Mouse (Mus musculus): Measurements from ENCODE around the gene Cabp4.

The Cabp4 gene

GRCm38 (mm10) chr19:4143759-4144268 lies at the start of gene Cabp4:
Cabp4 (minus strand) TSS chr19:4144033.
- DNase-seq = no peak

- no peak for DNase-seq
Measured at GRCm38 (mm10) chr19:4193129-4193528, 49.3 kb upstream of the Cabp4 start.

GRCm38 (mm10) chr19:4192251-4192985 lies 48.6 kb upstream of the Cabp4 start:
- DNase-seq = no peak

- DNase-seq = peak; percentile 95 to 97
Measured at GRCm38 (mm10) chr19:4191528-4192250, 47.9 kb upstream of the Cabp4 start, which contains the start of gene Ppp1ca. Ppp1ca (plus strand) TSS chr19:4192065.

- DNase-seq = peak; percentile 83 to 88
Measured at GRCm38 (mm10) chr19:4190831-4191334, 47.0 kb upstream of the Cabp4 start, which contains the start of gene Tbc1d10c. Tbc1d10c (minus strand) TSS chr19:4191284.

- no peak for DNase-seq
Measured at GRCm38 (mm10) chr19:4189051-4189620, 45.3 kb upstream of the Cabp4 start.

- DNase-seq = no peak
Measured at GRCm38 (mm10) chr19:4187303-4187702, 43.5 kb upstream of the Cabp4 start.

GRCm38 (mm10) chr19:4184976-4185975 lies 41.4 kb upstream of the Cabp4 start:
- DNase-seq = peak; percentile 72 to 73

GRCm38 (mm10) chr19:4183689-4184088 lies 39.9 kb upstream of the Cabp4 start:
- DNase-seq = no peak

- DNase-seq = peak; percentile 60 to 66
Measured at GRCm38 (mm10) chr19:4181892-4182291, 38.1 kb upstream of the Cabp4 start.

GRCm38 (mm10) chr19:4180411-4180810 lies 36.6 kb upstream of the Cabp4 start:
- no peak for DNase-seq

- no peak for DNase-seq
Measured at GRCm38 (mm10) chr19:4175368-4175947, 31.6 kb upstream of the Cabp4 start, which contains the start of gene Carns1. Carns1 (minus strand) TSS chr19:4175479.

- DNase-seq = no peak
Measured at GRCm38 (mm10) chr19:4172925-4173324, 29.1 kb upstream of the Cabp4 start.

GRCm38 (mm10) chr19:4171393-4172290 lies 27.8 kb upstream of the Cabp4 start:
- DNase-seq = no peak

- DNase-seq = no peak
Measured at GRCm38 (mm10) chr19:4170723-4171392, 27.0 kb upstream of the Cabp4 start.

- no peak for DNase-seq
Measured at GRCm38 (mm10) chr19:4169810-4170209, 26.0 kb upstream of the Cabp4 start.

GRCm38 (mm10) chr19:4169378-4169784 lies 25.5 kb upstream of the Cabp4 start:
- DNase-seq = peak; percentile 99 to 100

- peak in 1 of 2 experiments; percentile 5 for DNase-seq
Measured at GRCm38 (mm10) chr19:4166678-4167476, 23.0 kb upstream of the Cabp4 start.

GRCm38 (mm10) chr19:4164721-4165120 lies 20.9 kb upstream of the Cabp4 start:
- peak in 1 of 2 experiments; percentile 5 for DNase-seq

Measured in spleen, adult 18-20 months (tissue).